In genomic region chr7:95868753-95869152, GRCm38 (mm10) we compare ENCODE assay signal across 24 mouse cellular contexts.
A peak's percentile ranks its signal among the peaks of the same experiment; 100 is the strongest.
DNase-seq lines count a peak whose midpoint lies in the region; ATAC-seq and TF ChIP-seq lines count a peak whose summit lies in the region.
"Had no signal": no experiment of that assay in that cellular context is flagged by ENCODE, and none has a peak within 500 bp of the region (broad histone marks: within the 10 kb centered on the region; RNA-seq: fewer than 3 reads in every experiment).

No protein-coding gene starts in this region.

- peak; percentile 51; the same call in 1 of the 2 replicates for ATAC-seq in hindbrain, embryonic 11.5 days (ENCODE audit: low FRiP score)
- no peak for ATAC-seq in hindbrain, embryonic 14.5 days (ENCODE audit: low FRiP score)
- no peak for ATAC-seq in midbrain, postnatal 0 days (ENCODE audit: low FRiP score)
- ATAC-seq in midbrain, embryonic 13.5 days, result no peak
- no peak for ATAC-seq in forebrain, embryonic 12.5 days (ENCODE audit: low FRiP score)
- ATAC-seq: CD4-positive, CD25-positive, alpha-beta regulatory T cell, adult 4 months; forebrain, embryonic 14.5 days; intestine, embryonic 15.5 days had no signal

- H3K36me3 ChIP-seq in hindbrain, embryonic 11.5 days (ENCODE audit: control insufficient read depth, insufficient read depth, low read length), result no peaks in the 10 kb centered on the region
- no peaks in the 10 kb centered on the region for H3K36me3 ChIP-seq in hindbrain, embryonic 14.5 days (replicated peaks; ENCODE audit: control insufficient read depth, insufficient read depth)
- no peaks in the 10 kb centered on the region for H3K36me3 ChIP-seq in midbrain, postnatal 0 days (ENCODE audit: insufficient read depth, low read length)
- H3K36me3 ChIP-seq in midbrain, embryonic 13.5 days, result no peaks in the 10 kb centered on the region
- H3K36me3 ChIP-seq in forebrain, embryonic 12.5 days (replicated peaks), result no peaks in the 10 kb centered on the region
- H3K36me3 ChIP-seq: embryonic facial prominence, embryonic 12.5 days; G1E; heart, embryonic 10.5 days; intestine, embryonic 15.5 days had no signal

- H3K4me1 ChIP-seq in hindbrain, embryonic 11.5 days (replicated peaks; ENCODE audit: control insufficient read depth, insufficient read depth, low read length), result no peaks in the 10 kb centered on the region
- no peaks in the 10 kb centered on the region for H3K4me1 ChIP-seq in hindbrain, embryonic 14.5 days (replicated peaks; ENCODE audit: control insufficient read depth, insufficient read depth, low read length)
- no peaks in the 10 kb centered on the region for H3K4me1 ChIP-seq in midbrain, postnatal 0 days (ENCODE audit: insufficient read depth, low read length)
- peaks cover 5% of the 10 kb centered on the region; the same call in 1 of the 2 replicates for H3K4me1 ChIP-seq in midbrain, embryonic 13.5 days (replicated peaks)
- no peaks in the 10 kb centered on the region for H3K4me1 ChIP-seq in forebrain, embryonic 12.5 days
- H3K4me1 ChIP-seq: embryonic facial prominence, embryonic 12.5 days; heart, embryonic 10.5 days; intestine, embryonic 15.5 days had no signal

- DNase-seq in hindbrain, embryonic 11.5 days (ENCODE audit: low spot score), result no peak
- DNase-seq in hindbrain, embryonic 14.5 days (ENCODE audit: low spot score), result no peak
- DNase-seq in midbrain, postnatal 0 days (ENCODE audit: low spot score), result peak; percentile 5
- DNase-seq in 3134 (ENCODE audit: extremely low read depth, insufficient read length, low spot score), result peak; percentile 11
- peak; percentile 34 for DNase-seq in brain, adult 2 months (ENCODE audit: low read depth, low spot score)
- DNase-seq in right cerebral cortex, postnatal 10 days (ENCODE audit: low spot score in 2 of 2), result no peak
- DNase-seq: adrenal gland, adult 8-10 months; adrenal gland, postnatal 36 days; cerebellum, adult 11 months; cerebellum, adult 8-10 months; cerebellum, postnatal 14 days; embryo, embryonic 11 days; gastrocnemius, postnatal 36 days; heart, adult 11 months; heart, postnatal 10 days; heart, postnatal 4 days had no signal

- no peak overlapping the region for H3K9ac ChIP-seq in hindbrain, embryonic 11.5 days (ENCODE audit: low read depth, low read length)
- no peak overlapping the region for H3K9ac ChIP-seq in hindbrain, embryonic 14.5 days
- H3K9ac ChIP-seq in midbrain, postnatal 0 days (replicated peaks; ENCODE audit: low read length, poor library complexity, severe bottlenecking), result no peak overlapping the region
- H3K9ac ChIP-seq in midbrain, embryonic 13.5 days (replicated peaks), result no peak overlapping the region
- no peak overlapping the region for H3K9ac ChIP-seq in forebrain, embryonic 12.5 days
- H3K9ac ChIP-seq: embryonic facial prominence, embryonic 12.5 days; intestine, embryonic 15.5 days had no signal

- no peaks in the 10 kb centered on the region for H3K9me3 ChIP-seq in hindbrain, embryonic 11.5 days (ENCODE audit: control insufficient read depth, low read length)
- 0 out of 2 replicates have a peak, but pooled peaks cover 5% of the 10 kb centered on the region for H3K9me3 ChIP-seq in hindbrain, embryonic 14.5 days (ENCODE audit: control insufficient read depth, low read length)
- H3K9me3 ChIP-seq in midbrain, postnatal 0 days (ENCODE audit: low read length), result no peaks in the 10 kb centered on the region; the same call in 1 of the 2 replicates
- H3K9me3 ChIP-seq in midbrain, embryonic 13.5 days, result no peaks in the 10 kb centered on the region
- no peaks in the 10 kb centered on the region for H3K9me3 ChIP-seq in forebrain, embryonic 12.5 days
- H3K9me3 ChIP-seq: embryonic facial prominence, embryonic 12.5 days; heart, embryonic 10.5 days; intestine, embryonic 15.5 days had no signal

- H3K27me3 ChIP-seq in hindbrain, embryonic 11.5 days (ENCODE audit: control insufficient read depth, insufficient read depth, low read length), result no peaks in the 10 kb centered on the region
- H3K27me3 ChIP-seq in hindbrain, embryonic 14.5 days (ENCODE audit: control insufficient read depth, insufficient read depth, low read length), result no peaks in the 10 kb centered on the region
- H3K27me3 ChIP-seq in midbrain, postnatal 0 days (ENCODE audit: insufficient read depth, low read length), result no peaks in the 10 kb centered on the region
- no peaks in the 10 kb centered on the region for H3K27me3 ChIP-seq in midbrain, embryonic 13.5 days
- no peaks in the 10 kb centered on the region for H3K27me3 ChIP-seq in forebrain, embryonic 12.5 days
- H3K27me3 ChIP-seq: embryonic facial prominence, embryonic 12.5 days; intestine, embryonic 15.5 days had no signal

- WGBS in hindbrain, embryonic 11.5 days, result 64% methylated on average over 6 of the region's 6 CpGs
- 53% methylated on average over 6 of the region's 6 CpGs for WGBS in hindbrain, embryonic 14.5 days
- 69% methylated on average over 6 of the region's 6 CpGs for WGBS in midbrain, postnatal 0 days
- WGBS in midbrain, embryonic 13.5 days, result 76% methylated on average over 6 of the region's 6 CpGs
- 82% methylated on average over 6 of the region's 6 CpGs for WGBS in forebrain, embryonic 12.5 days

- no peak overlapping the region for H3K27ac ChIP-seq in hindbrain, embryonic 11.5 days (ENCODE audit: low read depth, low read length)
- H3K27ac ChIP-seq in hindbrain, embryonic 14.5 days, result no peak overlapping the region
- H3K27ac ChIP-seq in midbrain, postnatal 0 days (ENCODE audit: low read depth, low read length), result no peak overlapping the region
- no peak overlapping the region for H3K27ac ChIP-seq in midbrain, embryonic 13.5 days
- no peak overlapping the region for H3K27ac ChIP-seq in forebrain, embryonic 12.5 days
- H3K27ac ChIP-seq: embryonic facial prominence, embryonic 12.5 days; heart, embryonic 10.5 days; intestine, embryonic 15.5 days had no signal

- H3K4me3 ChIP-seq in hindbrain, embryonic 11.5 days (ENCODE audit: low read depth, low read length), result no peak overlapping the region
- H3K4me3 ChIP-seq in hindbrain, embryonic 14.5 days (replicated peaks; ENCODE audit: low read length), result no peak overlapping the region
- H3K4me3 ChIP-seq in midbrain, postnatal 0 days (ENCODE audit: low read depth, low read length), result no peak overlapping the region
- no peak overlapping the region for H3K4me3 ChIP-seq in midbrain, embryonic 13.5 days (replicated peaks)
- H3K4me3 ChIP-seq in forebrain, embryonic 12.5 days (replicated peaks), result no peak overlapping the region
- H3K4me3 ChIP-seq: embryonic facial prominence, embryonic 12.5 days; heart, embryonic 10.5 days; intestine, embryonic 15.5 days had no signal

- no peak overlapping the region for H3K4me2 ChIP-seq in hindbrain, embryonic 11.5 days (replicated peaks; ENCODE audit: low read depth, low read length)
- no peak overlapping the region for H3K4me2 ChIP-seq in hindbrain, embryonic 14.5 days (replicated peaks)
- no peak overlapping the region for H3K4me2 ChIP-seq in midbrain, postnatal 0 days (ENCODE audit: low read depth, low read length, poor library complexity, severe bottlenecking)
- no peak overlapping the region for H3K4me2 ChIP-seq in midbrain, embryonic 13.5 days (replicated peaks)
- H3K4me2 ChIP-seq in forebrain, embryonic 12.5 days, result no peak overlapping the region
- H3K4me2 ChIP-seq: embryonic facial prominence, embryonic 12.5 days; intestine, embryonic 15.5 days had no signal

- TF ChIP-seq CTCF in midbrain, postnatal 0 days (IDR thresholded peaks at IDR 0.05), result no peak

Comparison
In these comparisons a context has a peak if more than half of its experiments do, and no peak if none do; other contexts are left out.
1. DNase-seq: peak in midbrain, postnatal 0 days (single experiment), 3134 (single experiment) and brain, adult 2 months (single experiment); none in hindbrain, embryonic 11.5 days (single experiment), hindbrain, embryonic 14.5 days (single experiment) and right cerebral cortex, postnatal 10 days (0 of 2).